Mouse (Mus musculus): ENCODE data around the gene Amot.

The Amot gene

GRCm38 (mm10) chrX:145482383-145482782 is 22.6 kb downstream of the Amot start:
- DNase-seq (ENCODE audit: low spot score in 2 of 2): no peak

- DNase-seq (ENCODE audit: low spot score in 2 of 2): no peak
Observed at GRCm38 (mm10) chrX:145479942-145480341, 25.0 kb downstream of the Amot start.

GRCm38 (mm10) chrX:145477725-145478194 is 27.2 kb downstream of the Amot start:
- no peak for DNase-seq (ENCODE audit: low spot score in 2 of 2)

- DNase-seq (ENCODE audit: low spot score in 2 of 2): no peak
Observed at GRCm38 (mm10) chrX:145477003-145477724, 27.8 kb downstream of the Amot start.

- DNase-seq (ENCODE audit: low spot score in 2 of 2): no peak
Observed at GRCm38 (mm10) chrX:145468264-145468663, 36.7 kb downstream of the Amot start.

DNA sequence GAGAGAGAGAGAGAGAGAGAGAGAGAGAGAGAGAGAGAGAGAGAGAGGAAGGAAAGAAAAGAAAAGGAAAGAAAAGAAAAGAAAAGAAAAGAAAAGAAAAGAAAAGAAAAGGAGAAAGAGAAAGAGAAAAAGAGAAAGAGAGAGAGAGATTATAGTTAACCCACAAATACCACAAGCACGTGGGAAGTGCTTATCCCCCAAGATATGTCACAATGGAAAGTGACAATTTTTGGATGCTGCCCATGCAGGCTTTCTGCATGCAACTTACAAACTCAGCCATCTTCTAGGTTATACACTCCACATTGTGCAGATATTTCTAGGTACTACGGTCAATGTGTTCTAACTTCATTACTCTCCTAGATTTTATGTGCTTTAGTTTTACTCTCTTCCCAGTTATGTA is 41.5 kb downstream of the Amot start:
- DNase-seq (ENCODE audit: low spot score in 2 of 2): no peak

DNA sequence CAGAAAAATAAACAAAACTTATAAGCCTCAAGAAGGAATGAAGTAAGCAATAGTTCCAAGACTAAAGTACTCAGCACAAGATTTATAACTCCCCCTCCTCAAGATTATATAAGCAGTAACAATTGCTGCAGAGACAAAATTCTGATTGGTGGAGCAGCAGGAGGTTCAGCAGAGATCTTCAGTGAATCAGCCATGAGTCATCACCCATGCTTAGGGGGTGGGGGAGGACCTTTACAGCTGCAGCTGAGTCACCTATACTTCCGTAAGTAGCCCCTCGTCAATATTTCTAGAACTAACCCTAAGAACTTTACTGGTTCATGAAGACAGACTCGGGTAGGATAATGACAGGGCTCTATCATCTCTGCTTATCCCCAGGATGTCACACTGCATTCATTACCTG is 43.6 kb downstream of the Amot start:
- no peak for DNase-seq (ENCODE audit: low spot score in 2 of 2)

DNA sequence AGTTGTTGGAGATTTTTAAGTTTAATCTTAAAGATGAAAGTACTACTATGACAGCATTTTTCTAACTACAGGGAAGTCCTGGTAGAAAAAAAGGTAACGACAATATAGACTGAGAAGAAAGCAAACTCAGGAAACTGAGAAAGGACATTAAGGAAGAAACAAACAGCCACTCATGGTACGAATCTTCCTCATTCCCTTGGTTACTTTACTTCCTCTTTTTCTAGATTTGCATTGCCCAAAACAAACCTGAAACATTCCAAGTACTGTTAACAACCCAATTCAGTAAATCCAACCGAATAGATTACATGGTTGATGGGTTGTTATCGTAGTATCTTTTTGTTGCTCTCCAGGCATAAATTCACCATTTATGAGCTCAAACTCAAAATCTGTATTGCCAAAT is 48.7 kb downstream of the Amot start:
- no peak for DNase-seq (ENCODE audit: low spot score in 2 of 2)

DNA sequence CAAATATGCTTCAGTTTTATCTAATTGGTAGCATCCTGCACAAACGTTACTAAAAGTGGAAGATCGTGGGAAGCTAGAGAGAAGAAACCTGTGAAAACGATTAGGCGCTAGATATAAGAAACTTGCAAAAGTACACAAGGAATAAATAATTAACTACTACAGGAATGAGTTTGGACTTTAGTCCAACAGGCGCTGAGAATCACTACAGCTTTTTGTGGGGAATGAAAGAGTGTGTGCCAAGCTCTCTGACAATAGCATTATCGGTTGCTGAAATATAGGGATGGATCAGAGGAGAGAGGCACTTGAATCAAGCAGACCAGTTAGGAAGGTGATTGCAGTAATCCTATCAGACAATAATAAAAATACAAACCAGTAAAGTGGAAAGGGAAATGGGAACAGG is 49.4 kb downstream of the Amot start:
- DNase-seq (ENCODE audit: low spot score in 2 of 2): no peak

- DNase-seq (ENCODE audit: low spot score in 2 of 2): no peak
Observed at GRCm38 (mm10) chrX:145454828-145455227, 50.2 kb downstream of the Amot start.

DNA sequence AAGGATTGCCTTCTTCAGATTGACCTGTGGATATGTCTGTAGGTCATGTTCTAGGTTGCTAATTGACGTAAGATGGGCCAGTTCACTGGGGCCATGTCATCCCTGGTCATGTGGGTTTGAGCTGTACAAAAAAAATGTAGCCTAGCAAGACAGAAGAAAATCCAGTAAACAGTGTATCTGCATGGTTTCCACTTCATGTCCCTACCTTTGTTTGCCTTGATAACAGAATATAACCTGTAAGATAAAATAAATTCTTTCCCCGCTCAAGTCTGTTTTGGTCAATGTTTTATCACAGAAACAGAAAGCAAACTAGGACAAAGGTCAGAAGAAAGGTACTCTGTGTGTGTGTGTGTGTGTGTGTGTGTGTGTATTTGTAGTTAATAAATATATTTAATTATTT is 63.5 kb downstream of the Amot start:
- DNase-seq (ENCODE audit: low spot score in 2 of 2): no peak

- no peak for DNase-seq (ENCODE audit: low spot score in 2 of 2)
Observed at GRCm38 (mm10) chrX:145433652-145434051, 71.3 kb downstream of the Amot start.

DNA sequence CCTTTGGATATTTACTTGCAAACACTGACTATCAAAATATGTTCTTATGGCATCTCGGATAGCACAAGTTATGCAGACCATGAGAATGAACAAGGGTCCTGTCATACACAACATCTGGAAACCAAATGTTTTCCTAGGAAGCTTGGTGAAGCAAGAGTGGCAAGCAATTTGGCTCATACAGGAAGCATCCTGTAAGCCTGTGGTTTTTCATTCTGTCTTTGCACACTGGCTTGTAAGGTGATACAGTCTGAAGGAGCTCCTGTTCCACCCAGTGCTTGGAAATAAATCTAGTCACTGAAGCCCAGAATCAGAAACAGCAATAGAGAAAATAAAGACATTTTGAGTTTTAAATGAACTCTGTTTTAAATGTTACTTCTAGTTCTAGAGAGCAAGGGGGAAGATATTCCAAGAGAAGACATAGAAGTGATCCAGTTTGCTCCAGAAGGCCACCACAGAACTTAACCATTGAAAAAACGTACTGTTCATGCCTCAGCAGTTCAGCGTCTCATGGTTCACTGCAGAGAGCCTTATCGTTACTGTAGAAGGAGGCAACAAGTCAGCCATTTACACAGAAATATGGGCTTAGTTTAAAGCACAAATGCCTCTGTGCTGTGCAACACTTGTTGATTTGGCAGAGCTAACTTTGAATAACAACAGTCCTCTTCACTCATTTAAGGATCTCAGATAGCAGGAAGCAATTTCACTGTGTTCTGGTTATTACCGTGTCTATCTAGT is 74.0 kb downstream of the Amot start:
- DNase-seq (ENCODE audit: low spot score in 2 of 2): no peak

DNA sequence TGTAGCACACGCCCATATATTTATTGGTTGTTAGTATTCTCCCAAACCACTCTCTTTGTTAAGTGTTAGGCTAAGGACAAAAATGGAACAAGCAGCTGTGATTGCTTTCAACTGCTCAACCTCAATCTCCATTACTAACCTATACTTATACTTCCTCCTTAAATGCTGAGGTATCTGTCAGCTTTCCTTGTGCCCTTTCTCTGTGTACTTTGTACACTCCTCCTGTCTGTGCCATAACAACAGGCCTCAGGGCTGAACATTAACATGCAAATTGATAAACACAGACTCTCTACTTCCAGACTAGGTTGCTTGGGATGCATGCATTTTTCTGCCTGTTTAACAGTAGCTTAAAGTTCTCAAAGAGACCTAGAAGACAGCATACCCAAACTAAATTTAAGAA is 76.2 kb downstream of the Amot start:
- no peak for DNase-seq (ENCODE audit: low spot score in 2 of 2)

DNA sequence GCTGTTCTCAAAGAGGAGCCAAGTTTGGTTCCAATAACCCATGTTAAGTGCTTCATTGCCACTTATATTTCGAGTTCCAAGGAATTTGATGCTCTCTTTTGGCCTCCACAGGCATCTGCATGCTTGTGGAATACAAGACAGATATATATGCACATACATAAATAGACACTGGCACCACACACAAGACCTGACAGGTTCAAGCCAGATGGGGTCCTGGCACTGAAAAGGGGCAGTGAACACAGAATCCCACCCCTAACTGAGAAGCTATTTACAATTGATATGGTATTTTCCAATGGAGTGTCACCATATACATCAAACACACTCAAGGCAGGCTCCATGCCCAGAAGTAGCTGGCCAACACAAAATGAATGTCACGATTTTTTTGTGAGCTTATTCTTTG is 81.0 kb downstream of the Amot start:
- DNase-seq (ENCODE audit: low spot score in 2 of 2): no peak

DNA sequence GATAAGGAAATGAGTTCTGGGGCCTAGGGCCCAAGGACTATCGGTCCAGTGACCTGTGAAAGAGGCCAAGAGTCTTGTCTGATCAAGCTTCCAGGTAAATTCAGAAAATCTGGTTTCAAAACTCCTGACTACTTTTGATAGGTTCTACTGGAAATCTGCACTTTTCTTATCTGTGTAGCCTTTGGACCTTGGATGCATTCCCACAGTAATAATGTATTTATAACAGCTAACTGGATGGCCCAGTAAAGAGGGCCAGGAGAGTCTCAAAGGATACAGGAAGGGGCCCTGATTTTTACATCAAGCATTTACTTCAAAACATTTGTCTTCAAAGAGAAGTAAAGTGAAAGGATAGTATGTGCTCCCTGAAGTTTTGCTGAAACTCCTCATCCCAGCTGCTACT is 90.7 kb downstream of the Amot start:
- DNase-seq (ENCODE audit: low spot score in 2 of 2): no peak

- no peak for DNase-seq (ENCODE audit: low spot score in 2 of 2)
Observed at GRCm38 (mm10) chrX:145411425-145411824, 93.6 kb downstream of the Amot start.

- DNase-seq (ENCODE audit: low spot score in 2 of 2): no peak
Observed at GRCm38 (mm10) chrX:145406052-145406451, 98.9 kb downstream of the Amot start.

DNA sequence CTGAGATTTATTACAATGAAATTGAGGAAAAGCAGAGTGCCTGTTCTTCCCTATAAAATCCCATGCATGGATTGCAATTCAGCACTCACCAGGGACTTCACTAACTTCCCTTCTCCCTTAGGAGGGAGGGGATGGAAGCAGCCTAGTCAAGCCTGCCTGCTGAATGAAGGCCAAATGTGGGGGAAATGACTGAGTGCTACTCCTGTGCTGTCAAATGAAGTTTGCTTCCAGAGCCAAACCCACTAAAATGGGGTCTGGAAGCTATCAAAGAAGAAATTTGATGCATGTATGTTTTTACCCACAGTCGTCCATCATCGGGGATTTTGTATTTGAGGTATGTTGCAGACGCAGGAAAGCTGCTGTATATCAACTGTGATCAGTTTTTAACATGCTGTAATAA is 103.1 kb downstream of the Amot start:
- DNase-seq (ENCODE audit: low spot score in 2 of 2): no peak

DNA sequence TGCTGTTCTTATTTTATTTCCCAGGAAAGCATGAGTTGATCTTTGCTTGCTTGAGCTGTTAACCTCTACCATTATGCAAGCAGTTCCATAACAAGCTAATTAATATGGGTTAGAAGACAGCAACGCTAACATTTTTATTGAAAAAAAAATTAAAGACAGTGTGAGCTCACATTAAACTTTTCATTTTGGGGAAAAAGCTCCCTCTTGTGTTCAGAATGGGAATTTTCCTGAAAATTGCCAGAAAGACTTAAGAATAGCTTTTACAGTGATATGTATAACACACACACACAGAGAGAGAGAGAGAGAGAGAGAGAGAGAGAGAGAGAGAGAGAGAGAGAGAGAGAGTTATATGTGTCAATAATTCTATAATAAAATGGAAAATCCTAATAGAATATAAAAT is 105.7 kb downstream of the Amot start:
- no peak for DNase-seq (ENCODE audit: low spot score in 2 of 2)
